Mouse (Mus musculus) limb, embryonic 11.5 days (tissue): ENCODE measurements around the gene Zfp593. TPM values are rescaled to one million over a fixed set of nuclear protein-coding genes. Genes with fewer than 3 reads are reported as not detected.
A peak's percentile ranks its signal among the peaks of the same experiment; 100 is the strongest.
"Not testable (repeated sequence)": the region's sequence is repeated elsewhere in the genome, so short reads cannot be mapped to it uniquely, and the experiment has no call there.

Experiments used
- ATAC-seq: fragments of 200-750 bp; cut with Nextera tagmentation; 2 replicates; pipeline ENCODE4 v1.8.0; 2017; ENCODE audit warnings: low read depth; ENCODE audit not compliant: insufficient number of reproducible peaks, low FRiP score, low TSS enrichment
- DNase-seq: peaks from one replicate; pipeline ENCODE4 v3.0.0-alpha.2; 2015; ENCODE audit warnings: low spot score
- H3K27ac ChIP-seq: fragments of 300-500 bp; sonication (generic); replicated peaks from 2 replicates; pipeline ENCODE4 v1.5.1; 2014; ENCODE audit warnings: low read depth, mild to moderate bottlenecking, low read length
- H3K27me3 ChIP-seq: fragments of 300-500 bp; sonication (generic); 2 replicates; pipeline ENCODE4 v1.6.1; 2014; ENCODE audit warnings: mild to moderate bottlenecking, low read length, mixed read lengths; ENCODE audit not compliant: control insufficient read depth, insufficient read depth
- H3K36me3 ChIP-seq: fragments of 300-500 bp; sonication (generic); 2 replicates; pipeline ENCODE4 v1.6.1; 2014; ENCODE audit warnings: mild to moderate bottlenecking, low read length, moderate library complexity, mixed read lengths; ENCODE audit not compliant: control insufficient read depth, insufficient read depth
- H3K4me1 ChIP-seq: fragments of 300-500 bp; sonication (generic); 2 replicates; pipeline ENCODE4 v1.6.1; 2014; ENCODE audit warnings: low read length, mixed read lengths; ENCODE audit not compliant: control insufficient read depth, insufficient read depth
- H3K4me2 ChIP-seq: fragments of 300-500 bp; sonication (generic); 2 replicates; pipeline ENCODE4 v1.6.1; 2014; ENCODE audit warnings: low read depth, mild to moderate bottlenecking, moderate library complexity; ENCODE audit not compliant: severe bottlenecking
- H3K4me3 ChIP-seq: fragments of 300-500 bp; sonication (generic); 2 replicates; pipeline ENCODE4 v1.5.1; 2014; ENCODE audit warnings: low read depth, low read length
- H3K9ac ChIP-seq: fragments of 300-500 bp; sonication (generic); 2 replicates; pipeline ENCODE4 v1.6.1; 2014; ENCODE audit warnings: mild to moderate bottlenecking, low read length
- H3K9me3 ChIP-seq: fragments of 300-500 bp; sonication (generic); 2 replicates; pipeline ENCODE4 v1.6.1; 2016; ENCODE audit warnings: low read length; ENCODE audit not compliant: control insufficient read depth
- WGBS: fragments of 180-500 bp; shearing (Covaris S2); extraction: QIAGEN DNeasy Blood & Tissue Kit; methylation state at CpG from one replicate; pipeline ENCODE4 v1.1.7; 2014; 5-methylcytosine and 5-hydroxymethylcytosine counted together
- polyA plus RNA-seq: library from polyadenylated mRNA; unstranded; fragments of >200 nt; fragmentation: Nextera tagmentation; extraction: Ambion mirVana; gene quantifications from 2 replicates; pipeline ENCODE4 v1.2.1, GENCODE M21; 2014

The Zfp593 gene
- polyA plus RNA-seq, 1 experiment from 2014 or later: 17.1 TPM

DNA sequence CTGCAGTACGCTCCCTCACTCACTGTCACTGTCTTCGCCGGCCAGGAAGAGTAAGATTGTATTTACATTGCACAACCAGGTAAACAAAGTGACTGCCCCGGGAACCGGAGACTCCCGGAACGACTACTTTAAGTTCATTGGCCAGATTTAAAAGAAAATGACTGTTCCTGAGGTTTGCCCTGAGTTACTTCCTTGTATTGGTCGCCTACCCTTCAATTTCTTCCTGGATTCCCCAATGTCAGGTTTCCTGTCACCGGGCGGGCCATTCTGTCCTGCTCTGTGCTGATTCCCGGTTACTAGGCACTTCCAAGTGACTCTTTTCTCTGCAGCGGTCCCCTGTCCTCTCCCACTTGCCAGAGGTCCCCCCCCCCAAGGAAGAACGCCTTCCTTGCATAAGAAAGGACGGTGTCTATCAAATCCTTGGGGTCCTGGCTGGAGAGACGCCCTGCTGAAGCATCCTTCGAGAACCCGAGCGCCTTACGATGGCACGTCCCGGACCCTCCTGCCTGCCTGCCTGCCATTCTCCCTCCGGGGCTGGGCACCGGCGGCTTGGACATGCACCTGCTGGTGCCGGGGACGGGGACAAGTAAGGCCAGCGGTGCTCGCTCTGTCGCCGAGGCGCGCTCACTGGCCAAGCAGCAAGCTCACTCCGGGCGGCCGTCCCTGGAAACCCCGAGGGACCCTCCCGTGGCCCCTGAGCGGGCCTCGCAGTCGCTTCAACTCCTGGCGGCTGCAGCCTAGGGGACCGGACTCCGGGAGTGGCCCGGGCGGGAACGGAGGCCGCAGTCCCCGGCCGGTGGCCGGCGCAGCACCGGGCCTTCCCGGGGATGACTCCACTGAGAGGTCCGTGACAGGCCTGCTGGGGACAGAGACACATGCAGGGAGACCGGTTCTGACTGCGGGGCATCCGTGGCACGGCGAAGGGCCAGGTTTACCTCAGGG, 41.1 kb upstream of the Zfp593 start:
- peaks cover 11% of the 10 kb centered on the region for H3K4me1 ChIP-seq
- WGBS: 3% methylated on average over 59 of the region's 59 CpGs
- peak overlapping the region; percentile 99 for H3K9ac ChIP-seq
- no peaks in the 10 kb centered on the region for H3K9me3 ChIP-seq
- DNase-seq (no peak), ATAC-seq (0 out of 2 replicates have a peak, but pooled peaks have one; percentile 2)
- no peaks in the 10 kb centered on the region for H3K27me3 ChIP-seq
- H3K4me2 ChIP-seq: peak overlapping the region; percentile 95
- no peaks in the 10 kb centered on the region; the same call in 1 of the 2 replicates for H3K36me3 ChIP-seq
- H3K4me3 ChIP-seq: peak overlapping the region; percentile 99
- no peak overlapping the region; the same call in 1 of the 2 replicates for H3K27ac ChIP-seq

- Histone ChIP-seq H3K4me3 (no peak overlapping the region), H3K4me1 (peaks cover 11% of the 10 kb centered on the region), H3K27me3 (no peaks in the 10 kb centered on the region), H3K4me2 (no peak overlapping the region), H3K27ac (no peak overlapping the region), H3K9ac (no peak overlapping the region), H3K36me3 (peaks cover 2% of the 10 kb centered on the region; the same call in 1 of the 2 replicates), H3K9me3 (no peaks in the 10 kb centered on the region)
- DNase-seq (no peak), ATAC-seq (no peak)
- WGBS: 94% methylated on average over 2 of the region's 2 CpGs
These were observed 39.5 kb upstream of the Zfp593 start for GRCm38 (mm10) chr4:134284942-134285341.

DNA sequence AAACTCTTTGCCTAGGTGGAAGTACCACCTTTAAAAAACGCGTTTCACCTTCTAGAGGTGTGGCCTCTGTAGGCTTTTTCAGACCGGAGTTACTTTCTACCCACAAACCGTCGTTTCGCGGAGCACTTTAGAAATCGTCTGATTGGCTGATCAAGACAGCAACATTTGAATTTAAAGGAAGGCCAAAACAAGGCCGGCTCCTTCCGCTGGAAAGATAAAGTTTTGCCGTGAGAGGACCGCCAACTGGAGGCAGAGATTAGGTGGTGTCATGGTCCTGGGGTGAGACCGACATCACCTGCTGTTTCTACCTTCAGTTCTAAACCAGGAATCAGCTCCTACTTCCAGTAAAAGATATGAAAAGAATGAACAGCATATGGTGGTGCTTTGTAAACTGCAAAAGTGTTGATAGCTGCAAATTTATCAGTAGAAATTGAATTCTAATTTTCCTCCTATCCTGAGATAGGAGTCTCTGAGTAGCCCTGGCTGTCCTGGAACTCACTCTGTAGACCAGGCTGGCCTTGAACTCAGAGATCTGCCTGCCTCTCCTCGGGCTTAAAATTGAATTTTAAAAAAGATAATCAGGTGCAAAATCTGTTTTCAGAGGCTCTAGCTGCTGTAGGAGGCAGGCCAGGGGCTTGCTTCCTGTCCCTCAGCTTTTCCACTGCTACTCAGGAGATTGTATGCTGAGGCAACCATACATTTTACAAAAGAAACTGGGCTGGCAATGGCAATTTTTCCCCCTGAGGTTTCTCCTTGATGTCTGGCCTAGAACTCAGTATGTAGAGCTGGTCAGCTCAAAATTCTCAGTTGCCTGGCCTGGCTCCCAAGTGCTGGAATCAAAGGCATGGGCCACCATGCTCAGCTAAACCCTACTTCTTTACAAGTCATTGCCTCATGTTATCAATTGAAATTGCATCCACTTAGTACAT, 28.3 kb upstream of the Zfp593 start:
- no peaks in the 10 kb centered on the region for H3K27me3 ChIP-seq
- 6% methylated on average over 14 of the region's 14 CpGs for WGBS
- DNase-seq (peak; percentile 41), ATAC-seq (no peak)
- no peak overlapping the region for H3K27ac ChIP-seq
- no peaks in the 10 kb centered on the region for H3K4me1 ChIP-seq
- H3K9ac ChIP-seq: no peak overlapping the region
- peak overlapping the region; percentile 16; the same call in 1 of the 2 replicates for H3K4me2 ChIP-seq
- no peaks in the 10 kb centered on the region for H3K9me3 ChIP-seq
- no peak overlapping the region for H3K4me3 ChIP-seq
- H3K36me3 ChIP-seq: peaks cover 9% of the 10 kb centered on the region; the same call in 1 of the 2 replicates

- no peak for ATAC-seq
- 21% methylated on average over 12 of the region's 13 CpGs for whole genome bisulfite sequencing
- H3K27ac ChIP-seq: no peak overlapping the region
- H3K27me3 ChIP-seq: no peaks in the 10 kb centered on the region
- peaks cover 5% of the 10 kb centered on the region; the same call in 1 of the 2 replicates for H3K36me3 ChIP-seq
- DNase-seq: no peak
- peak overlapping the region; percentile 20; the same call in 1 of the 2 replicates for H3K4me2 ChIP-seq
- H3K9me3 ChIP-seq: no peaks in the 10 kb centered on the region
- H3K9ac ChIP-seq: no peak overlapping the region
- H3K4me1 ChIP-seq: no peaks in the 10 kb centered on the region
- H3K4me3 ChIP-seq: no peak overlapping the region
These were observed 27.5 kb upstream of the Zfp593 start for GRCm38 (mm10) chr4:134272731-134273416.

DNA sequence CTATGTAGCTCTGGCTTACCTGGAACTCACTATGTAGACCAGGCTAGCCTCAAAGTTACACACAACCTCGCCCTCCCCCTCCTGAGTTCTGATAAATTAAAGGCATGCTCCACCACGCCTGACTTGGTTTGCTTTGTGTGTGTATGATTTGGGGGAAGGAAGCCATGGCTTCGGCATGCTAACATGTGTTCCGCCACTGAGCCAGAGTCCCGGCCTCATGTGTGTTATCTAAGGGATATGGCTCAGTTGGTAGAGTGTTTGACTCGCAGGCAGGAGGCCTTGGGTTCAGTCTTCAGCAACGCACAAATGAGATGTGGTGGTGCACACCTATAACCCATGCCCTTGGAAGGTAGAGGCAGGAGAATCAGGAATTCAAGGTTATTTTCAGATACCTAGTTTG, 26.6 kb upstream of the Zfp593 start:
- ATAC-seq: no peak
- H3K4me3 ChIP-seq: no peak overlapping the region
- no peak overlapping the region for H3K27ac ChIP-seq
- peaks cover 5% of the 10 kb centered on the region; the same call in 1 of the 2 replicates for H3K36me3 ChIP-seq
- 83% methylated on average over 7 of the region's 7 CpGs for WGBS
- no peaks in the 10 kb centered on the region for H3K27me3 ChIP-seq
- no peak for DNase-seq
- no peak overlapping the region for H3K9ac ChIP-seq
- H3K9me3 ChIP-seq: no peaks in the 10 kb centered on the region
- no peaks in the 10 kb centered on the region for H3K4me1 ChIP-seq
- H3K4me2 ChIP-seq: no peak overlapping the region

- H3K4me2 ChIP-seq, ATAC-seq, H3K4me1 ChIP-seq, H3K9me3 ChIP-seq, H3K27ac ChIP-seq, DNase-seq, H3K9ac ChIP-seq, H3K4me3 ChIP-seq, H3K27me3 ChIP-seq, H3K36me3 ChIP-seq: not testable (repeated sequence)
These were observed 24.2 kb upstream of the Zfp593 start for GRCm38 (mm10) chr4:134269622-134270021.

GRCm38 (mm10) chr4:134268102-134268655, 22.8 kb upstream of the Zfp593 start:
- Histone ChIP-seq H3K4me2 (no peak overlapping the region), H3K27me3 (no peaks in the 10 kb centered on the region), H3K9me3 (no peaks in the 10 kb centered on the region), H3K4me3 (no peak overlapping the region), H3K9ac (no peak overlapping the region), H3K36me3 (no peaks in the 10 kb centered on the region), H3K27ac (no peak overlapping the region), H3K4me1 (no peaks in the 10 kb centered on the region)
- no peak for DNase-seq
- WGBS: 88% methylated on average over 19 of the region's 19 CpGs
- ATAC-seq: no peak
